Mouse (Mus musculus) megakaryocyte-erythroid progenitor cell, adult 5-6 weeks (primary cell): ENCODE results near the gene Oaz2. TPM values are rescaled to one million over a fixed set of nuclear protein-coding genes. Genes with fewer than 3 reads are reported as not detected.
"Not testable (repeated sequence)": the region's sequence is repeated elsewhere in the genome, so short reads cannot be mapped to it uniquely, and the experiment has no call there.

Experiments
- ATAC-seq: replicated peaks from 2 replicates; pipeline ENCODE4 v1.8.0; 2016; ENCODE audit warnings: mild to moderate bottlenecking, inconsistent platforms; ENCODE audit not compliant: severe bottlenecking, poor library complexity, low FRiP score, low TSS enrichment
- total RNA-seq, 2 experiments: library from RNA; stranded (forward) in 1 of 2; stranded (reverse) in 1 of 2; fragments of 200-1000, 215-1000 nt in 1 of 2; fragments of >200 nt in 1 of 2; fragmentation: Nextera tagmentation in 1 of 2; gene quantifications; 2 replicates each; pipeline ENCODE4 v1.2.3; 2014 to 2017

Oaz2 gene
- total RNA-seq, 2 experiments from 2014 or later = 22.1 to 34.7 TPM

GRCm38 (mm10) chr9:65648730-65649129 lies 19.1 kb upstream of the Oaz2 start:
- no peak for ATAC-seq

- ATAC-seq = no peak
These were observed 17.8 kb upstream of the Oaz2 start for GRCm38 (mm10) chr9:65649997-65650396.

- not testable (repeated sequence) for ATAC-seq
These were observed 15.8 kb upstream of the Oaz2 start for GRCm38 (mm10) chr9:65651957-65652356.

GRCm38 (mm10) chr9:65653741-65654140 lies 14.1 kb upstream of the Oaz2 start:
- no peak for ATAC-seq

GRCm38 (mm10) chr9:65654700-65655237 lies 13.0 kb upstream of the Oaz2 start:
- ATAC-seq = no peak

GRCm38 (mm10) chr9:65655540-65655939 lies 12.3 kb upstream of the Oaz2 start:
- ATAC-seq = 0 out of 2 replicates have a peak, but pooled peaks have one; percentile 22

- ATAC-seq = no peak
These were observed 10.6 kb upstream of the Oaz2 start for GRCm38 (mm10) chr9:65657218-65657617.

GRCm38 (mm10) chr9:65661029-65661428 lies 6.8 kb upstream of the Oaz2 start:
- no peak for ATAC-seq

GRCm38 (mm10) chr9:65661493-65661892 lies 6.3 kb upstream of the Oaz2 start:
- ATAC-seq = no peak

- ATAC-seq = no peak
These were observed 3.6 kb upstream of the Oaz2 start for GRCm38 (mm10) chr9:65664163-65664562.

- peak; percentile 82 for ATAC-seq
These were observed 1.8 kb upstream of the Oaz2 start for GRCm38 (mm10) chr9:65666042-65666441.

GRCm38 (mm10) chr9:65671431-65671931 lies 3.7 kb downstream of the Oaz2 start:
- ATAC-seq = no peak

- no peak for ATAC-seq
These were observed 5.2 kb downstream of the Oaz2 start for GRCm38 (mm10) chr9:65672996-65673395.

- ATAC-seq = peak; percentile 21; the same call in 1 of the 2 replicates
These were observed 7.9 kb downstream of the Oaz2 start for GRCm38 (mm10) chr9:65675461-65676357.

GRCm38 (mm10) chr9:65676358-65677118 lies 8.7 kb downstream of the Oaz2 start:
- ATAC-seq = peak; percentile 96

GRCm38 (mm10) chr9:65677119-65677462 lies 9.3 kb downstream of the Oaz2 start:
- ATAC-seq = no peak

- no peak for ATAC-seq
These were observed 11.5 kb downstream of the Oaz2 start for GRCm38 (mm10) chr9:65679181-65679761.

- ATAC-seq = no peak
These were observed 13.3 kb downstream of the Oaz2 start for GRCm38 (mm10) chr9:65680938-65681633.

- ATAC-seq = no peak
These were observed 13.8 kb downstream of the Oaz2 start for GRCm38 (mm10) chr9:65681634-65681940.
